ENCODE assay signal across 13 mouse cellular contexts in genomic region chr6:126766552-126766951, GRCm38 (mm10). TPM values are rescaled to one million over a fixed set of nuclear protein-coding genes. Genes with fewer than 3 reads are reported as not detected.
DNase-seq lines count a peak whose midpoint lies in the region; ATAC-seq lines count a peak whose summit lies in the region.
"Had no signal": no experiment of that assay in that cellular context is flagged by ENCODE, and none has a peak within 500 bp of the region (broad histone marks: within the 10 kb centered on the region; RNA-seq: fewer than 3 reads in every experiment).

No protein-coding gene starts in this region.

- peak; percentile 21; the same call in 1 of the 2 replicates for ATAC-seq in limb, embryonic 15.5 days (ENCODE audit: insufficient number of reproducible peaks, low FRiP score, low TSS enrichment, low read depth)
- ATAC-seq in liver, embryonic 11.5 days (replicated peaks; ENCODE audit: low FRiP score) = no peak

- no peak for DNase-seq in heart, embryonic 10.5 days (ENCODE audit: low spot score)
- no peak for DNase-seq in heart, postnatal 36 days
- DNase-seq in testis, postnatal 10 days (ENCODE audit: low spot score) = peak; percentile 54
- no peak for DNase-seq in testis, postnatal 14 days (ENCODE audit: low spot score)
- DNase-seq in urinary bladder, adult 2 months (ENCODE audit: low spot score) = no peak
- no peak for DNase-seq in liver, embryonic 11.5 days (ENCODE audit: low spot score)
- DNase-seq in kidney, adult 8-10 months = no peak
- DNase-seq: adrenal gland, postnatal 14 days; heart, adult 11 months had no signal

- H3K27ac ChIP-seq in heart, embryonic 10.5 days = peak overlapping the region; percentile 47; the same call in 1 of the 2 replicates
- no peak overlapping the region for H3K27ac ChIP-seq in limb, embryonic 15.5 days
- no peak overlapping the region for H3K27ac ChIP-seq in liver, embryonic 11.5 days (ENCODE audit: low read depth, low read length)
- H3K27ac ChIP-seq: kidney, postnatal 0 days; liver, embryonic 15.5 days had no signal

- no peak overlapping the region for H3K9ac ChIP-seq in limb, embryonic 15.5 days
- no peak overlapping the region for H3K9ac ChIP-seq in liver, embryonic 11.5 days (ENCODE audit: low read depth, low read length)
- H3K9ac ChIP-seq: liver, embryonic 15.5 days had no signal

- whole genome bisulfite sequencing in heart, embryonic 10.5 days = 47% methylated on average over 5 of the region's 5 CpGs
- 68% methylated on average over 5 of the region's 5 CpGs for WGBS in limb, embryonic 15.5 days
- WGBS in liver, embryonic 11.5 days = 57% methylated on average over 5 of the region's 5 CpGs

- no peaks in the 10 kb centered on the region for H3K36me3 ChIP-seq in heart, embryonic 10.5 days
- no peaks in the 10 kb centered on the region for H3K36me3 ChIP-seq in limb, embryonic 15.5 days
- no peaks in the 10 kb centered on the region for H3K36me3 ChIP-seq in liver, embryonic 11.5 days (ENCODE audit: control insufficient read depth, insufficient read depth, low read length)
- H3K36me3 ChIP-seq: liver, embryonic 15.5 days had no signal

- H3K4me1 ChIP-seq in heart, embryonic 10.5 days = peaks cover 39% of the 10 kb centered on the region
- H3K4me1 ChIP-seq in limb, embryonic 15.5 days = no peaks in the 10 kb centered on the region
- H3K4me1 ChIP-seq in liver, embryonic 11.5 days (replicated peaks; ENCODE audit: control insufficient read depth, insufficient read depth, low read length) = no peaks in the 10 kb centered on the region; the same call in 1 of the 2 replicates
- H3K4me1 ChIP-seq: liver, embryonic 15.5 days had no signal

- no peak overlapping the region for H3K4me2 ChIP-seq in limb, embryonic 15.5 days
- no peak overlapping the region for H3K4me2 ChIP-seq in liver, embryonic 11.5 days
- H3K4me2 ChIP-seq: liver, embryonic 15.5 days had no signal

- no peaks in the 10 kb centered on the region for H3K9me3 ChIP-seq in heart, embryonic 10.5 days
- H3K9me3 ChIP-seq in limb, embryonic 15.5 days = no peaks in the 10 kb centered on the region
- no peaks in the 10 kb centered on the region for H3K9me3 ChIP-seq in liver, embryonic 11.5 days (ENCODE audit: control insufficient read depth, low read length)
- H3K9me3 ChIP-seq: liver, embryonic 15.5 days had no signal

- no peak overlapping the region for H3K4me3 ChIP-seq in heart, embryonic 10.5 days
- no peak overlapping the region for H3K4me3 ChIP-seq in limb, embryonic 15.5 days
- H3K4me3 ChIP-seq in liver, embryonic 11.5 days (ENCODE audit: low read depth, low read length) = no peak overlapping the region
- H3K4me3 ChIP-seq: liver, embryonic 15.5 days had no signal

- intact Hi-C loops in heart, postnatal 36 days (cut with DNase I) = no loop called here

- H3K27me3 ChIP-seq in heart, embryonic 10.5 days (ENCODE audit: insufficient read depth, poor library complexity, severe bottlenecking) = no peaks in the 10 kb centered on the region
- no peaks in the 10 kb centered on the region for H3K27me3 ChIP-seq in limb, embryonic 15.5 days
- no peaks in the 10 kb centered on the region for H3K27me3 ChIP-seq in liver, embryonic 11.5 days (replicated peaks; ENCODE audit: control insufficient read depth, insufficient read depth, low read length)
- H3K27me3 ChIP-seq: liver, embryonic 15.5 days had no signal

RNA-seq across cellular contexts. Expression of gene Kcna6, which starts 26.1 kb away (rescaled TPM):
- 1.7 and 2.9 TPM in 2 replicates for polyA plus RNA-seq in heart, embryonic 10.5 days (2016; fragmentation: Nextera tagmentation; extraction: Ambion mirVana)
- total RNA-seq in heart, postnatal 36 days (2021) = 1 to 10 TPM; 1.2 to 1.3 TPM
- 8.4 and 8.5 TPM in 2 replicates for polyA plus RNA-seq in limb, embryonic 15.5 days (2015; fragmentation: Nextera tagmentation; extraction: Ambion mirVana)
- polyA plus RNA-seq in urinary bladder, adult 2 months (2012; rRNA removed) = 4.2 and 4.8 TPM in 2 replicates
- polyA plus RNA-seq in liver, embryonic 11.5 days (2014; fragmentation: Nextera tagmentation; extraction: Ambion mirVana) = 1.2 and 1.4 TPM in 2 replicates
- total RNA-seq: common myeloid progenitor, adult 5-6 weeks had no signal
